Mouse (Mus musculus): ENCODE measurements at regions not wholly inside any gene's neighbourhood (a gene's known extent, or its start where the extent isn't known, plus 50 kb on each side); places are given as distances from the start of the nearest gene placed in this dataset.

- Histone ChIP-seq H3K9me3 (no peaks in the 10 kb centered on the region), H3K36me3 (no peaks in the 10 kb centered on the region), H3K4me1 (peaks cover 15% of the 10 kb centered on the region), H3K27me3 (replicated peaks) (no peaks in the 10 kb centered on the region), H3K4me3 (no peak overlapping the region), H3K4me2 (replicated peaks) (no peak overlapping the region), H3K9ac (no peak overlapping the region), H3K27ac (no peak overlapping the region)
- WGBS, result 72% methylated on average over 5 of the region's 5 CpGs
- no peak for ATAC-seq (ENCODE audit: low FRiP score, low read depth)
Measured at GRCm38 (mm10) chr12:29090451-29090850, 338.8 kb downstream of the Eipr1 start.

DNA sequence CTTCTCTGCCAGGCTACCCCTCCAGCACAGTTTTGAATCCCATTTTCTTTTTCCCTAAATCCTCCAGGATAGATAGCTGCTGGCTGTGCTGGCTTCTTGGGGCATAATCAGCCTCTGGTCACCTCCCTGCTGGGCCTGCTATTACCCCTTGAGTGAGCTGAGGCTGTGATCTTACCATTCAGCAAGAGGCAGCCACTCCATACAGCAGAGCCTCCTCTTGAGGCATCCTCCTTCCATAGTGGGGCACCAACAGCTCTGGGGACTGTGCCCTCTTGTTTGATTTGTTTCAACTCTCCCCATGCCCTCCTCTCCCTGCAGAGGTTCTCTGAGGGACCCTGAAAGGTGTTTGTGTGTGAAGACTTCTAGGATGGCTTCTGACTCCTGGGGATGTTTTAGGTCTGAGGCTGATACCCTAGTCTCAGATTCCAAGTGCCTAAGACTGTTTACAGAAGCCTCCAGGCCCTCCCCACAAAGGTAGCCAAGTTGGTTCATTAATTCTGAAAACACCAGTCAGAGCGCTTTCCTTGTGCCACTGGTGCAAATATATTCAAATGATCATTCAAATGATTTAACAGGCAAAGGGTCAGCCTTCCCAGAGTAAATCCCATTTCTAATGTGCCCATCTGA is 343.9 kb downstream of the Eipr1 start:
- Histone ChIP-seq H3K36me3 (no peaks in the 10 kb centered on the region), H3K4me2 (replicated peaks) (peak overlapping the region; percentile 40), H3K9ac (no peak overlapping the region), H3K9me3 (no peaks in the 10 kb centered on the region), H3K27me3 (replicated peaks) (no peaks in the 10 kb centered on the region), H3K4me3 (no peak overlapping the region), H3K4me1 (peaks cover 32% of the 10 kb centered on the region), H3K27ac (peak overlapping the region; percentile 57)
- 8% methylated on average over 1 of the region's 1 CpGs for WGBS
- peak; percentile 59 for ATAC-seq (ENCODE audit: low FRiP score, low read depth)

DNA sequence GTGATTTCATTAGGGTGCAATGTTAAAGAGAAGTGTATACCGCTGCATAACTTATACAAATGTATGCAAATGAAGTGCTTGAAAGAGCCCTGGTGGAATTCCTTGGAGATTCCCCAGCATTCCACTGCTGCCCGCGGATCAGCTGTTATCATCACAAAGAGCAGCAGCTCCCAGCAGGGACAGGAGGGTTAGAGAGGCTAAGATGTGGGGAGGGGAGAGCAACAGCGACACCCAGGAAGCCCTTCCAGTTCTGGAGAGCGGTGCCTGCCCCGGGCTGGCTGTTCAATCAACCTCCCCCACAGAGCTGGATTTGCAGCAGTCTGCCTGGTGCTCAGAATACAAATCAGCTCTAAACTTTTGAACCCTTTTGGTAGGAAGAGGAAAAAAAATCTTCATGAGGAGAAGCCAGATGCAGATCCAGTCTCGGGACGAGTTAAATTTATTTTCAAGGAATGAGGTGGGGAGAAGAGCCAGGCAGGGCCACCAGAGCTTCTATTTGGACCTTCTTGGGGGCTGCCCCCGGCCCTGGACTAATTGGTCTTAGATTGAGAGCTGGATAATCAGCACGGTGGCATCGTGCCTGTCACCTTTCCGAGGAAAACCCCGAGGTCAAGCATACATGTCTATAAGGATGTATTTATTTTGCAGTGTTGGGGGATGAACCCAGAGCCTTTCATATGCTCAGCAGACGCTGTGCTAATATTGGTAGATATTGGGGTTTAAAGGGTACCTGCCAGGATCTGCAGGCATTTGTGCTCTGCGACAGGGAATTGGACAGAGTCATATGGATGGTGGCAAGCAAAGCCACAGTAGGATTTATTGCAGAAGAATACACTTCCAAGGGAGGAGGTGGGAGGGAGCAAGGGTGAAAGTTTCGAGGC is 344.7 kb downstream of the Eipr1 start:
- no peaks in the 10 kb centered on the region for H3K27me3 ChIP-seq (replicated peaks)
- peak; percentile 97 for ATAC-seq (ENCODE audit: low FRiP score, low read depth)
- H3K4me2 ChIP-seq (replicated peaks), result peak overlapping the region; percentile 40
- peak overlapping the region; percentile 72 for H3K27ac ChIP-seq
- peaks cover 32% of the 10 kb centered on the region for H3K4me1 ChIP-seq
- H3K4me3 ChIP-seq, result no peak overlapping the region
- H3K9me3 ChIP-seq, result no peaks in the 10 kb centered on the region
- no peaks in the 10 kb centered on the region for H3K36me3 ChIP-seq
- H3K9ac ChIP-seq, result no peak overlapping the region
- WGBS, result 2% methylated on average over 16 of the region's 16 CpGs

- 60% methylated on average over 3 of the region's 3 CpGs for WGBS
- ATAC-seq (ENCODE audit: low FRiP score, low read depth), result no peak
- Histone ChIP-seq H3K27ac (no peak overlapping the region), H3K4me2 (replicated peaks) (no peak overlapping the region), H3K9me3 (no peaks in the 10 kb centered on the region), H3K27me3 (replicated peaks) (no peaks in the 10 kb centered on the region), H3K4me3 (no peak overlapping the region), H3K9ac (no peak overlapping the region), H3K4me1 (peaks cover 24% of the 10 kb centered on the region), H3K36me3 (no peaks in the 10 kb centered on the region)
Measured at GRCm38 (mm10) chr12:29100042-29100570, 348.5 kb downstream of the Eipr1 start.

DNA sequence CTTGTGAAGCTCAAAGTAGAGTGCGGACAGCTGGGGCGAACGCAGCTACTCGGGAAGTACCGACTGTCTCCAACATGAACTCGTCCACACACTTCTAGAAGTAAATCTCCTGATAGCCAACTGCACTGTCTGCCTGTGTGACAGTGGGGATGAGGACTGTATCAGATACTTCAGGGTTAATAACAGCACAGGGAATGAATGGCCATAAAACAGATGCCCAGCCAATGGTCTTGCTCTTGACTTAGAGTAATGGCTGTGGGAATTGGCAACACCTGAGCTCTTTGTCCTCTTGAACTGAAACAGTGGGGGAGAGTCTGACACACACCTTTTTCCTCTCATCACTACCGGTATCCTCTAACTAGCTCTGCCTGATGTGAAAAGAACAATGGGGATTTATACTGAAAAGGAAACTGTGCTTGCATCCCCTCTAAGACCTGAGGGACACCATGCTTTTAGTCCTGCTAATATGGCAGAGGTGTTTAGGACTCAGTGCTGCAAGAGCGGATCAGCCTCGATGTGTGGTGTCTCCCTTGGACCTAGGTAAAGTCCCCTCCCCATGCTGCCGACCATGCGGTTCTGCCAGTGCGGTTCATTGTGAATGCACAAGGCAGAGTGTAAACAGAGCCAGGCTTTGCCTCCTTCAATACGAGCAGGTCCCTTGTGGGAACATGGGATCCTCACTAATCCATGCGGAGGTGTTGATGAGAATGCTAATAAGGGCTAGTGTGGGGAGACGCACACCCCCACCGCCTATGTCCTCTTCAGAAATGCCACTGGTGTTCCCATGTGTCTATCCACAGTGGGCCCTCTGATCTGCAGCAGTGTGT is 355.5 kb downstream of the Eipr1 start:
- H3K27me3 ChIP-seq (replicated peaks), result no peaks in the 10 kb centered on the region
- WGBS, result 60% methylated on average over 16 of the region's 16 CpGs
- H3K9me3 ChIP-seq, result no peaks in the 10 kb centered on the region
- peak; percentile 68 for ATAC-seq (ENCODE audit: low FRiP score, low read depth)
- no peaks in the 10 kb centered on the region for H3K36me3 ChIP-seq
- peaks cover 11% of the 10 kb centered on the region; the same call in 1 of the 2 replicates for H3K4me1 ChIP-seq
- H3K27ac ChIP-seq, result no peak overlapping the region
- H3K4me3 ChIP-seq, result no peak overlapping the region
- H3K9ac ChIP-seq, result no peak overlapping the region
- H3K4me2 ChIP-seq (replicated peaks), result no peak overlapping the region

GRCm38 (mm10) chr12:29107720-29108051 is 356.1 kb downstream of the Eipr1 start:
- no peak overlapping the region for H3K27ac ChIP-seq

GRCm38 (mm10) chr12:29118336-29118735 is 366.7 kb downstream of the Eipr1 start:
- Histone ChIP-seq H3K4me1 (peaks cover 8% of the 10 kb centered on the region; the same call in 1 of the 2 replicates), H3K36me3 (no peaks in the 10 kb centered on the region), H3K9ac (no peak overlapping the region), H3K4me2 (replicated peaks) (no peak overlapping the region), H3K9me3 (no peaks in the 10 kb centered on the region), H3K4me3 (no peak overlapping the region), H3K27ac (no peak overlapping the region), H3K27me3 (replicated peaks) (no peaks in the 10 kb centered on the region)
- 70% methylated on average over 2 of the region's 2 CpGs for WGBS
- ATAC-seq (ENCODE audit: low FRiP score, low read depth), result no peak

More at GRCm38 (mm10) chr12:29107720-29108051, 356.1 kb downstream of the Eipr1 start:
- Histone ChIP-seq H3K9me3 (no peaks in the 10 kb centered on the region), H3K4me1 (peaks cover 11% of the 10 kb centered on the region; the same call in 1 of the 2 replicates), H3K4me2 (replicated peaks) (no peak overlapping the region), H3K9ac (no peak overlapping the region), H3K27me3 (replicated peaks) (no peaks in the 10 kb centered on the region), H3K36me3 (no peaks in the 10 kb centered on the region), H3K4me3 (no peak overlapping the region)
- 75% methylated on average over 3 of the region's 3 CpGs for WGBS
- ATAC-seq (ENCODE audit: low FRiP score, low read depth), result no peak

- no peak overlapping the region for H3K9ac ChIP-seq
- H3K4me3 ChIP-seq, result no peak overlapping the region
- 80% methylated on average over 2 of the region's 2 CpGs for WGBS
- H3K27me3 ChIP-seq (replicated peaks), result no peaks in the 10 kb centered on the region
- H3K9me3 ChIP-seq, result no peaks in the 10 kb centered on the region
- peaks cover 18% of the 10 kb centered on the region for H3K4me1 ChIP-seq
- H3K4me2 ChIP-seq (replicated peaks), result no peak overlapping the region
- no peak overlapping the region for H3K27ac ChIP-seq
- H3K36me3 ChIP-seq, result no peaks in the 10 kb centered on the region
- ATAC-seq (ENCODE audit: low FRiP score, low read depth), result no peak
Measured at GRCm38 (mm10) chr12:29121159-29121558, 369.6 kb downstream of the Eipr1 start.

DNA sequence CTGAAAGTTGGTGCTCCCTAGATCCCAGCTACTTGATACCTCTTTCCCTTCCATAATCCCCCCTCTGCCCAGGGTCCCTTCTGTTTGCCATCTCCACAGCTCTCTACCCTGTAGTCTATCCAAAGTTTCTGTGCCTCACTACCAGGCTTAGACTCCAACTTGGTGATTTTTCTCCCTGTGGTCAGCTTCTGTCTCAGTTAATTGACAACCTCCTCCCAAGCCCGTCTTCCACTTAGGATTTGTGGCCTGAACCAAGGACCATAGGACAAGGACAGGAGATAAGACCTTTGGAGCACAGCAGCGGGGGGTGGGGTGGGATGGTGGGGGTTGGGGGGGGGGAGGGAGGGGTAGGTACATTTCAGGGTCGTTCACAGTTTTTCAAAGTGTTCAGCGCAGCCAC is 371.3 kb downstream of the Eipr1 start:
- H3K27me3 ChIP-seq (replicated peaks), result no peaks in the 10 kb centered on the region
- no peak overlapping the region for H3K4me3 ChIP-seq
- H3K9ac ChIP-seq, result no peak overlapping the region
- no peaks in the 10 kb centered on the region for H3K36me3 ChIP-seq
- H3K4me2 ChIP-seq (replicated peaks), result no peak overlapping the region
- H3K27ac ChIP-seq, result no peak overlapping the region
- 80% methylated on average over 4 of the region's 4 CpGs for WGBS
- H3K9me3 ChIP-seq, result no peaks in the 10 kb centered on the region
- no peak for ATAC-seq (ENCODE audit: low FRiP score, low read depth)
- H3K4me1 ChIP-seq, result peaks cover 18% of the 10 kb centered on the region

DNA sequence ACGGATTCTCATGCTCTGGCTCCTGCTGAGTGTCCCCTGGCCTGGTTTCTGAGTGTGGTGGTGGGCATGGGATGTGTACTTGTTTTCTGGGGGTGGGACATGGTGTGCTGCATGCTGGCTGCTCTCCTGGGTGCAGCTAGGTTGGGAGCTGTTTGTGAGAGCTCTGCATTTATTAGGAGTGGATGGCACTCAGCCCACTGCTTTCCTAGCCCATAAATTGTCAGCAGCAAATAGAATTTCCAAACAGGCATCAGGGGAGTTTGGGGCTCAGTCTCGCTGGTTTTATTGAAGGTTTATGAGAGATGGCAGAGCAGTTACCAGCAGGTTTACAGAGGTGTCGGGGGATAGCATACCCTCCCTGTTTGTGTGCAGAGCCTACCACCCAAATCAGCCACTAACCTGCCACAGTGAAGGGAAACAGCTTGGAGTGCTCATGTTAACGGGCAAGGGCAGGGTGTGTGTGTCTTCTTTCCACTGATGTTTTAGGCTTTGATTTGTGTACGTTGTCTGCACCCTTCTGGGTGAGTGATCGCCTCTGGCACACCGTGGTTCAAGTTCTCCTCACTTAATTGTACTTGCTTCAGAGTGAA is 372.6 kb downstream of the Eipr1 start:
- Histone ChIP-seq H3K4me2 (replicated peaks) (no peak overlapping the region), H3K27me3 (replicated peaks) (no peaks in the 10 kb centered on the region), H3K9me3 (no peaks in the 10 kb centered on the region), H3K4me3 (no peak overlapping the region), H3K4me1 (peaks cover 18% of the 10 kb centered on the region), H3K36me3 (no peaks in the 10 kb centered on the region), H3K27ac (0 out of 2 replicates have a peak overlapping the region, but pooled peaks have one; percentile 32), H3K9ac (no peak overlapping the region)
- 51% methylated on average over 7 of the region's 7 CpGs for WGBS
- ATAC-seq (ENCODE audit: low FRiP score, low read depth), result 0 out of 2 replicates have a peak, but pooled peaks have one; percentile 38

DNA sequence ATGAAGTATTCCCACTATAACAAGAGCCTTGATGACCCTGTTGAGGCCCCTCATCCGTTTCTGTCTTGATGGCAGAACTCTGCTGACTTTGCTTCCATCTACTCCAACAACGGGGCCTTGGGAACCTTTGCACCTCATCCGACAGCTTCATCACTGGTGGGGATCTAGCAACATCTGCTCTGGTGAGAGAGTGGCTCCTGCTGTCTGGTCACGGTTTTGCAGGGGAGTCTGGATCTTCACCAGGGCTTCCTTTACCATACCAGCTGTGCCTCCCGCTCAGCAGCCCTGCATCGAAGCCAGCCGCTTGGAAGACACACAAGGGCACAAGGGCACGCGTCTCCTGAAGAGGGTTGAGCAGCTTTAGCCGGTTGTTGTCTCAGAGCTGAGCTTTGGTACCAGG is 377.2 kb downstream of the Eipr1 start:
- Histone ChIP-seq H3K9me3 (no peaks in the 10 kb centered on the region), H3K27ac (no peak overlapping the region), H3K27me3 (replicated peaks) (no peaks in the 10 kb centered on the region), H3K4me3 (no peak overlapping the region), H3K9ac (no peak overlapping the region), H3K4me1 (peaks cover 10% of the 10 kb centered on the region), H3K36me3 (no peaks in the 10 kb centered on the region), H3K4me2 (replicated peaks) (no peak overlapping the region)
- ATAC-seq (ENCODE audit: low FRiP score, low read depth), result 0 out of 2 replicates have a peak, but pooled peaks have one; percentile 41
- 50% methylated on average over 10 of the region's 10 CpGs for WGBS
